Mouse (Mus musculus): ENCODE results near the gene Gm21874. TPM values are rescaled to one million over a fixed set of nuclear protein-coding genes. Genes with fewer than 3 reads are reported as not detected.
"Not testable (repeated sequence)": the region's sequence is repeated elsewhere in the genome, so short reads cannot be mapped to it uniquely, and the experiment has no call there.

Gene Gm21874
- not detected in 2 replicates for polyA plus RNA-seq (2014; fragmentation: Nextera tagmentation; extraction: Ambion mirVana)

GRCm38 (mm10) chrY:9416048-9416447 is at the start of gene Gm21874:
Gene Gm21874, minus strand, starts transcription at chrY:9416148.
- not testable (repeated sequence) for H3K4me2 ChIP-seq (ENCODE audit: low read depth); H3K36me3 ChIP-seq (ENCODE audit: control insufficient read depth, insufficient read depth, low read length); H3K4me1 ChIP-seq (ENCODE audit: control insufficient read depth, insufficient read depth, low read length); H3K9me3 ChIP-seq (ENCODE audit: control insufficient read depth, low read length); H3K9ac ChIP-seq (ENCODE audit: low read length); DNase-seq (ENCODE audit: low spot score); H3K27ac ChIP-seq (ENCODE audit: low read depth, low read length); H3K4me3 ChIP-seq (ENCODE audit: low read depth, low read length); ATAC-seq (ENCODE audit: insufficient read depth, low FRiP score, low TSS enrichment); H3K27me3 ChIP-seq (ENCODE audit: control insufficient read depth, insufficient read depth, low read length)

Other genes starting within 250 kb of the Gm21874 start
- gene Gm21721, start 214.0 kb downstream of the Gm21874 start, polyA plus RNA-seq (2014; fragmentation: Nextera tagmentation; extraction: Ambion mirVana) = not detected in 2 replicates
- gene Gm21812, start 69.0 kb downstream of the Gm21874 start, polyA plus RNA-seq (2014; fragmentation: Nextera tagmentation; extraction: Ambion mirVana) = not detected in 2 replicates

All from neural tube, embryonic 11.5 days (tissue).